Mouse (Mus musculus): ENCODE results near the gene Glt1d1. TPM values are rescaled to one million over a fixed set of nuclear protein-coding genes. Genes with fewer than 3 reads are reported as not detected.

The Glt1d1 gene
- polyA plus RNA-seq (2015; fragmentation: Nextera tagmentation; extraction: Ambion mirVana): 1.5 and 1.9 TPM in 2 replicates

DNA sequence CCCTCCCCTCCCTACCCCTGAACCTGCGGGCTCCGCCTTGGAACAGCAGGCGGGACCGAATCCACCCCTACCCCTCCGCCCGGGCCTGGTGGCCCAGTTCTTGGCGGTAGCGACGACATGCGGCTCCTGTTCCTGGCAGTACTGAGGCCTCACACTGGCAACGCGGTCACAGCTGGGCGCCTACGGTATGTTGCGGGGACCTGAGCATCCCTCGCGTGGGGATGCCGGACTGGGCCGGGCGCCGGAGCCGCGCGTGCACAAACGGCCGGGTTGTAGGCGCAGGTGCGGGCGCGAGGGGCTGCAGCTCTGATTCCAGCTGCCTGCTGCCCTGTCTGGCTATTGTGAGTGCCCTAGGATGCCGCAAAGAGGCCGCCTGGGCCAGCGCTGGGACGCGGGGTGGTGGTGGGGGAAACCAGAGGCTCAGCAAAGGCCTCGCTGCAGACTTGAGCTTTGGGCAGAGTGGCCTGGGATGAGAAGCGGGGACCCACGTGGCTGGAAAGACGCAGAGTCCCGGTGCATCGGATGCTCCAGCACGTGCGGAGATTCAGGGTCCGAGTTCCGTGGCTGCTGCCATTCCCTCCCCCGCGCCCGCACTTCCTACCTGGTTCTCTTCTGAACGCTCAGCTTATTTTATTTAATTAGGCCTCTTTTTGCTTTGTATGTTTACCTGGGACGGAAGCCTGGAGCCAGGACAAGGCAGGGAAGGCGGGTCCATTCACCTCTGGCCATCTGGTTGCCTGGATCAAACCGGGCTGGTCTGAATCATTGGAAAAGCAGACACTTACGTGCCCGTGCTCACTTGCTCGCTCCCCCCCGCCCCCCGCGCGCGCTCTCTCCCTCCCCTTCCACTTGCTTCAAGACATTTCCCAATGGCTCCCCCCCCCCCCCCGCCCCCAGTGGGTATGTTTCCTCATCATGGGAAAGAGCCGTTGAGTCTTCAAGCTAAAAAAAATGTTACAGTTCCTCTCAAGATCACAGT, at the start of gene Glt1d1, which contains the start of gene Slc15a4:
Gene Glt1d1, plus strand, starts transcription at position 96 of the 979 bp plus-strand sequence.
Gene Slc15a4, minus strand, starts transcription at position 731 of the 979 bp plus-strand sequence.
- peaks cover 7% of the 10 kb centered on the region; the same call in 1 of the 2 replicates for H3K4me1 ChIP-seq (replicated peaks)
- H3K4me2 ChIP-seq (replicated peaks): peak within 1 kb of the TSS; percentile 95
- H3K27ac ChIP-seq: peak within 1 kb of the TSS; percentile 53; the same call in 1 of the 2 replicates
- peaks cover 10% of the 10 kb centered on the region; the same call in 1 of the 2 replicates for H3K27me3 ChIP-seq
- peak; percentile 87 for ATAC-seq
- peak within 1 kb of the TSS; percentile 86 for H3K9ac ChIP-seq (replicated peaks)
- no peaks in the 10 kb centered on the region for H3K36me3 ChIP-seq
- H3K4me3 ChIP-seq (replicated peaks): peak within 1 kb of the TSS; percentile 64
- no peaks in the 10 kb centered on the region for H3K9me3 ChIP-seq
- WGBS: under 1% methylated on average over 62 of the region's 62 CpGs

DNA sequence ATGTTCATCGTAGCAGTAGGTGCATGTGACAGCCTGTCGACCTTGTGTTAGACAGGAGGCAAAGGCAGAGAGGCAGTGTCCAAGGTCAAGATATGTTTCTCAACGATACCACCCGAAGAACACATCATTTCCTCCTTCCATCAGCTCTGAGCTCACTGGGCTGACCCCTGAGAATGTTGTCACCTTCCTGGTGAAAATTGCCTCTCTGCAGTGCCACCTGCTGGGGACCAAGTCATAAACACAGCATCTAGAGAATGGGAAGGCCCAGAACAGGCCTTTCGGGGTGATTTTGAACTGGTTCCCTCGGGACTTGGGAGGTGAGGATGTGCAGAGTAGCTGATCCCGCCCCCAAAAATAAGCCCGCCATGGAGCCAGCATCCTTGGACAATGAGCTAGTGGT, 48.4 kb upstream of the Glt1d1 start:
- H3K27me3 ChIP-seq: 0 out of 2 replicates have a peak, but pooled peaks cover 3% of the 10 kb centered on the region
- no peaks in the 10 kb centered on the region for H3K36me3 ChIP-seq
- WGBS: 90% methylated on average over 8 of the region's 8 CpGs
- H3K9me3 ChIP-seq: no peaks in the 10 kb centered on the region
- no peak overlapping the region for H3K4me2 ChIP-seq (replicated peaks)
- no peak overlapping the region for H3K27ac ChIP-seq
- H3K4me1 ChIP-seq (replicated peaks): no peaks in the 10 kb centered on the region
- no peak overlapping the region for H3K9ac ChIP-seq (replicated peaks)
- no peak overlapping the region for H3K4me3 ChIP-seq (replicated peaks)
- no peak for ATAC-seq

- Histone ChIP-seq H3K4me3 (replicated peaks) (no peak overlapping the region), H3K9me3 (no peaks in the 10 kb centered on the region)
- 76% methylated on average over 6 of the region's 6 CpGs for WGBS
Measured at GRCm38 (mm10) chr5:127587854-127588253, 44.2 kb upstream of the Glt1d1 start.

GRCm38 (mm10) chr5:127592406-127592805, 39.7 kb upstream of the Glt1d1 start:
- Histone ChIP-seq H3K27me3 (no peaks in the 10 kb centered on the region), H3K4me3 (replicated peaks) (no peak overlapping the region), H3K9me3 (no peaks in the 10 kb centered on the region), H3K27ac (no peak overlapping the region), H3K9ac (replicated peaks) (no peak overlapping the region), H3K4me1 (replicated peaks) (no peaks in the 10 kb centered on the region), H3K36me3 (peaks cover 59% of the 10 kb centered on the region), H3K4me2 (replicated peaks) (no peak overlapping the region)
- 74% methylated on average over 5 of the region's 5 CpGs for WGBS
- ATAC-seq: no peak

More at GRCm38 (mm10) chr5:127587854-127588253, 44.2 kb upstream of the Glt1d1 start:
- no peaks in the 10 kb centered on the region for H3K4me1 ChIP-seq (replicated peaks)
- ATAC-seq: no peak
- H3K4me2 ChIP-seq (replicated peaks): no peak overlapping the region
- H3K36me3 ChIP-seq: peaks cover 13% of the 10 kb centered on the region
- no peak overlapping the region for H3K9ac ChIP-seq (replicated peaks)
- H3K27ac ChIP-seq: no peak overlapping the region
- H3K27me3 ChIP-seq: no peaks in the 10 kb centered on the region

DNA sequence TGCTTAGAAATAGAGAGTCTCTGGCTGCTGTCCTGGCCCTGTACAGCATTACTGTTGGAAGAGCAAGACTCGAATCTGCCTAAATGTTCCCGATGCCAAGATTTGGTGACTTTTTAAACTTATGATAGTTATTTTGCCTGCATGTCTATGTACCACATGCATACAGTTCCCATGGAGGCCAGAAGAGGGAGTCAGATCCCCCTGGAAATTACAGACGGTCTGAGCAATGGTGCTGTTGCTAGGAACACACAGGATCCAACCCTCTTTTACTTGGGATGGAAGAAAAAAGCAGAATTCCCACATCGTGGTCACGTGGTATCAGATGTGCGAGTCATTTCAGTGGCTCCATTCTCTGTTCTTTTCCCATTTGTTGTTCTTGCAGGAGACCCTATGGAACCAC, 39.2 kb upstream of the Glt1d1 start:
- no peak for ATAC-seq
- H3K4me2 ChIP-seq (replicated peaks): no peak overlapping the region
- peaks cover 63% of the 10 kb centered on the region for H3K36me3 ChIP-seq
- no peak overlapping the region for H3K4me3 ChIP-seq (replicated peaks)
- H3K27me3 ChIP-seq: no peaks in the 10 kb centered on the region
- H3K27ac ChIP-seq: no peak overlapping the region
- 76% methylated on average over 6 of the region's 6 CpGs for WGBS
- H3K4me1 ChIP-seq (replicated peaks): no peaks in the 10 kb centered on the region
- no peak overlapping the region for H3K9ac ChIP-seq (replicated peaks)
- H3K9me3 ChIP-seq: no peaks in the 10 kb centered on the region

DNA sequence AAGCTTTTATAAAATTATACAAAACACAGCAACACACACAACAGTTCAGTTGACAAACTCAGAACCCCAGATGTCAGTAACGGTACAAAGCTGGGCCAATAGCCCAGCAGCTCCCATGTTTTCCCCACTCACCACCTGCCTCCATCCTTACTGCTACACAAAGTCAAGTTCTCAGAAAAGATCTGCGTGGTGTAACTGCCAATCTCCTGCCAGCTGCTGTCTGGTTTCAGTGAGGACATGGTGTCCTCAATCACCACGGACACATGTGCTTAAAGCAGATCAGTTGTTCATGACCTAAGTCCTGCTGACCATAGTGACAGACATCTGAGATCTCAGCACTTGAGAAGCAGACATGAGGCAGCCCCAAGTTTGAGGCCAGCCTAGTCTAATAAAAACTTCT, 36.4 kb upstream of the Glt1d1 start:
- H3K4me3 ChIP-seq (replicated peaks): no peak overlapping the region
- no peak overlapping the region for H3K4me2 ChIP-seq (replicated peaks)
- H3K4me1 ChIP-seq (replicated peaks): no peaks in the 10 kb centered on the region
- no peak for ATAC-seq
- no peaks in the 10 kb centered on the region for H3K27me3 ChIP-seq
- no peak overlapping the region for H3K27ac ChIP-seq
- no peaks in the 10 kb centered on the region for H3K9me3 ChIP-seq
- 97% methylated on average over 3 of the region's 3 CpGs for WGBS
- H3K36me3 ChIP-seq: peaks cover 89% of the 10 kb centered on the region
- H3K9ac ChIP-seq (replicated peaks): no peak overlapping the region

- no peaks in the 10 kb centered on the region for H3K27me3 ChIP-seq
- no peak overlapping the region for H3K27ac ChIP-seq
- H3K9ac ChIP-seq (replicated peaks): no peak overlapping the region
- no peak for ATAC-seq
- no peaks in the 10 kb centered on the region for H3K4me1 ChIP-seq (replicated peaks)
- H3K36me3 ChIP-seq: peaks cover 96% of the 10 kb centered on the region
- no peak overlapping the region for H3K4me3 ChIP-seq (replicated peaks)
- no peaks in the 10 kb centered on the region for H3K9me3 ChIP-seq
- 92% methylated on average over 7 of the region's 7 CpGs for WGBS
- no peak overlapping the region for H3K4me2 ChIP-seq (replicated peaks)
Measured at GRCm38 (mm10) chr5:127596862-127597261, 35.2 kb upstream of the Glt1d1 start.

DNA sequence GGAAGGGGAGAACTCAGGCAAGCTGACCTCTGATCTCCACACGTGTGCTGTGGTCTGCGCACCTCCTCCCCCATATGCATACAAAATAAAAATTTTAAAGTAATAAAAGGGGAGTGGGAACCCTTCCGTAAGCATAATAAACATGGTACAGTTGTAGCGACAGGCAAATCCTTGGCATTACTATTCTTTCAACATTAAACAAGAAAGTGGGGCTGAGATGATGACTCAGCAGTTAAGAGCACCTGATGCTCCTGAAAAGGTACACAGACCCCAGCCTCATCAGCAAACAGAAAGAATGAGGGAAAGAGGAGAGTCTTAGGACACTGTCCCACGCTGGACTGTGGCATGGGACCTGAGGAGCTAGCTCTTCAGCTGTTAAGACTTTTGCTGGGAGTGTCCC, 29.1 kb upstream of the Glt1d1 start:
- Histone ChIP-seq H3K27ac (no peak overlapping the region), H3K9ac (replicated peaks) (no peak overlapping the region), H3K4me2 (replicated peaks) (no peak overlapping the region), H3K27me3 (no peaks in the 10 kb centered on the region), H3K9me3 (no peaks in the 10 kb centered on the region), H3K4me3 (replicated peaks) (no peak overlapping the region), H3K36me3 (peaks cover 93% of the 10 kb centered on the region), H3K4me1 (replicated peaks) (no peaks in the 10 kb centered on the region)
- ATAC-seq: no peak
- WGBS: 96% methylated on average over 5 of the region's 5 CpGs

DNA sequence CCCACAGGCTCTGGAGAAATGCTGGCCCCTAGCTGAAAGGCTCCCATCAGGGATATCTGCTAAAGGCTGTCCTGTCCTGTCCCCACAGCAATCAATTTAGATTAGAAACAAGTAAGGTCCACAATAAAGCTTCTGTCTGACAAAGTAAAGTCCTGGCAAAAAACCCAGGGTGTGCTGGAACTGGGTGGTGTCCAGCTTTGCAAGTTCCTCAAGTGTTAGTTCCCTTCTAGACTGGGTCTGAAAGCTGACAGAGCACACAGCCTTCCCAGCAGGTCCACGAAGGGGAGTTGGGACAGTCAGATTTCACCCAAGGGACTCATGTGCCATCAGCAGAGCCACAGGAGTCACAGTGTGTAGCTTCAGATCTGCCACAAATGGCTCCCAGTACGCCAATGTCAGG, 24.6 kb upstream of the Glt1d1 start:
- peaks cover 57% of the 10 kb centered on the region for H3K36me3 ChIP-seq
- H3K27me3 ChIP-seq: no peaks in the 10 kb centered on the region
- H3K27ac ChIP-seq: no peak overlapping the region
- no peak overlapping the region for H3K9ac ChIP-seq (replicated peaks)
- no peak for ATAC-seq
- H3K4me2 ChIP-seq (replicated peaks): no peak overlapping the region
- WGBS: 96% methylated on average over 2 of the region's 2 CpGs
- no peaks in the 10 kb centered on the region for H3K9me3 ChIP-seq
- peaks cover 16% of the 10 kb centered on the region; the same call in 1 of the 2 replicates for H3K4me1 ChIP-seq (replicated peaks)
- no peak overlapping the region for H3K4me3 ChIP-seq (replicated peaks)

- H3K4me3 ChIP-seq (replicated peaks): no peak overlapping the region
- WGBS: 89% methylated on average over 7 of the region's 7 CpGs
- peaks cover 40% of the 10 kb centered on the region for H3K36me3 ChIP-seq
- no peak overlapping the region for H3K9ac ChIP-seq (replicated peaks)
- no peak for ATAC-seq
- H3K4me2 ChIP-seq (replicated peaks): no peak overlapping the region
- H3K4me1 ChIP-seq (replicated peaks): peaks cover 27% of the 10 kb centered on the region
- H3K27ac ChIP-seq: no peak overlapping the region
- no peaks in the 10 kb centered on the region for H3K9me3 ChIP-seq
- H3K27me3 ChIP-seq: no peaks in the 10 kb centered on the region
Measured at GRCm38 (mm10) chr5:127609191-127609714, 22.8 kb upstream of the Glt1d1 start.

GRCm38 (mm10) chr5:127610787-127611509, 21.1 kb upstream of the Glt1d1 start:
- Histone ChIP-seq H3K9me3 (no peaks in the 10 kb centered on the region), H3K4me3 (replicated peaks) (no peak overlapping the region), H3K36me3 (peaks cover 28% of the 10 kb centered on the region), H3K27ac (no peak overlapping the region), H3K4me2 (replicated peaks) (no peak overlapping the region), H3K9ac (replicated peaks) (no peak overlapping the region), H3K27me3 (no peaks in the 10 kb centered on the region), H3K4me1 (replicated peaks) (peaks cover 44% of the 10 kb centered on the region)
- ATAC-seq: no peak
- WGBS: 85% methylated on average over 6 of the region's 6 CpGs

DNA sequence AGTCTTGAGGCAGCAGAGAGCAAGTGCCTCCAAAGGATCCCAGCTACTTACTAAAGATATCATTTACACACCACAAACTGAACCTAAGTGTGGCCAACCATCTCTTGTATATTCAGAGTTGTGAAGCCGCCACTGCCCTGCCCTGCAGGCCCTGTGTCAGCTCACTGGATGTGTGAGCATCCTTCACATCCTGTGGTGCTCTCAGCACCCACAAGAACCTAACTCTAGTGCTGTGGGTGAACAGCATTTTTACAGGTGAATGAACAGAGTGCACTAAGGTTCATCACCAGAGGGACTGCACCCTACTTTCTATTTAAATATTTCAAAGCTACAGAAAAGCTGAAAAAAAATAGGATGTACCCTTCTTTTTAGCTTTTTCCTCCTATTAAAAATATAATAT, 20.2 kb upstream of the Glt1d1 start:
- ATAC-seq: no peak
- Histone ChIP-seq H3K9ac (replicated peaks) (no peak overlapping the region), H3K9me3 (no peaks in the 10 kb centered on the region), H3K4me2 (replicated peaks) (no peak overlapping the region), H3K27ac (no peak overlapping the region), H3K4me3 (replicated peaks) (no peak overlapping the region), H3K4me1 (replicated peaks) (peaks cover 51% of the 10 kb centered on the region), H3K36me3 (peaks cover 19% of the 10 kb centered on the region), H3K27me3 (no peaks in the 10 kb centered on the region)
- WGBS: 88% methylated on average over 1 of the region's 1 CpGs

Measured in midbrain, embryonic 13.5 days (tissue).